Mouse (Mus musculus) kidney, adult 2 months (tissue): ENCODE results near the gene Ppp1r14a.

ENCODE experiments used
- CTCF ChIP-seq: fragments of 200-500 bp; conservative IDR thresholded peaks from 2 replicates; pipeline ENCODE4 v1.5.1; 2011; ENCODE audit warnings: low read depth, mild to moderate bottlenecking, control low read depth, low read length, moderate library complexity, mixed read lengths; ENCODE audit not compliant: insufficient read depth, insufficient read length
- POLR2A ChIP-seq: fragments of 200-500 bp; IDR thresholded peaks from one replicate; pipeline ENCODE4 v1.6.1; 2011; ENCODE audit warnings: low read depth, low read length, control low read depth

DNA sequence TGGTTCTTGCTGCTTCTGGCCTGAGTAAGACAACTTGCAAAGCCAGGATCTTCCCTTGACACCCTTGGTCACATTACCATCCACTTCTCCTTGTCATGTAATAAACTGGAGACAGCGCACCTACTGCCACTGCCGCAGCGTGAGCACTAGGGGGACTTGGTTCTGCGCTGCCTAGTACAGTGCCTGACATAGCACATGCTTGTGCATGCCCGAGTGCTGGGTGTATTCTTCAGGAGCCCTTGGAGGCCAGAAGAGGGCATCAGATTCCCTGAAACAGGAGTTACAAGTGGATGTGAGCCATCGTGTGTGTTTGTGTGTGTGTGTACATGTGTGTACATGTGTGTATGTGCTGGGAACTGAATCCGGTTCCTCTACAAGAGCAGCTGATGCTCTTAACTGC, 1.6 kb upstream of the Ppp1r14a start:
- TF ChIP-seq POLR2A (no peak), CTCF (0 out of 2 replicates have a peak, but pooled peaks have one; percentile 1)
